Mouse (Mus musculus): ENCODE data around the gene Lrp8.

DNA sequence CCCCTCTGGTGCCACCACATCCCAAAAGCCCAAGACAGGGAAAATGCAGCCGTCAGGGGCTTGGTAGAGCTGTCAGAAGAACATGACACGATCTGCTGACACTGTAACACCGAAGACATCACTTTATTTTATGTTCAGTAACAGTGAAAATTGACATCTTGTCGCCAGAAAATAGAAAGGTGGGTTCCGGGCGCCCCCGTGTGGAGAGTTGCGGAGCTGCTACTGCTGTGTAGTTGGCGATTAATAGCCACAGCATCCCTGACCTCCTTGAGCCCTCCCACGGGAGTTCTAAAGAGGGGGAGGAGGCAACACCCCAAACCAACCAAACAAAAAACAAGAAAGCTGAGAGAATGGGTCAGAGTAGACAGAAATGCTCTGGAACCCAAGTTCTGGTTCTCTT lies 42.9 kb downstream of the Lrp8 start:
- TF ChIP-seq CTCF (IDR thresholded peaks at IDR 0.05; ENCODE audit: low read depth, low read length) (peak; percentile 90), POLR2A (IDR thresholded peaks at IDR 0.05; ENCODE audit: extremely low read depth, insufficient read depth, low read length) (no peak)

Measured in liver, adult 2 months (tissue).